ENCODE assay signal across 8 mouse cellular contexts in the genomic region with DNA sequence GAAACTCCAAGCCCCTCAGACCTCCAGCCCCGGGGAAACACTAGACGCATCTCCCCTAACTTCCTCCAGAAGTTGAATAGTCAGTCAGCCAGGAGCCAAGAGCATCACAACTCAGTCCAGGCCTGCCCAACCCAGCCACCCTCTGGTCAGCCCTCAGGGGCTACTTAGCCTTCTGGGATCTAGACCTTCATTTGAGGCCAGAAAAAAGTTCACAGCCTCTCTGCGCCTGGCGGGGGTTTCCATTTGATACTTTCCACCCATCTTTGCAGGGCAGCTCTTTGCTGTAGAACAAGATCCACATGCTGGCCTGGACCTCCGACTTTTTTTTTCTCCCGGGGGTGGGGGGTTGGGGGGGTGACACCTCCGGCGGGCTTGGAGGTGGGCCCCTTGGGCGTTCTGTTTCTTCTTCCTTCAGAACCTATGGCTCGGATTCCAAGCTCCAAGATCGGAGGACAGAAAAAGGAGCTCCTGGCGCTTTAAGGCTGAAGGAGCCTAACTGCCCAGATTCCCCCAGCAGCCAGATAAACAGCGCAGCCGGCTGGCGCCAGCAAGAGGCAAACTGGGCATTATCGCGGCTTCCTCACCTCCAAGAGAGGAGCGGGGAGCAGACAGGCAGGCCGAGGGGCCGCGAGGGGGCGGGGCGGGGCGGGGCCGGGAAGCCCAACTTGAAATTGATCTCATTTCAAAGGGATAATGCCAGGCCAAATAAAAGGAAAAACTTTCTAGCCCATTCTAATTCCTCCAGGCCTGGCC. TPM values are rescaled to one million over a fixed set of nuclear protein-coding genes. Genes with fewer than 3 reads are reported as not detected.
A peak's percentile ranks its signal among the peaks of the same experiment; 100 is the strongest.
DNase-seq lines count a peak whose midpoint lies in the region; ATAC-seq lines count a peak whose summit lies in the region.

No protein-coding gene starts in this region.

- H3K36me3 ChIP-seq in forebrain, embryonic 15.5 days, result no peaks in the 10 kb centered on the region
- peaks cover 3% of the 10 kb centered on the region for H3K36me3 ChIP-seq in hindbrain, embryonic 11.5 days (ENCODE audit: control insufficient read depth, insufficient read depth, low read length)
- peaks cover 17% of the 10 kb centered on the region for H3K36me3 ChIP-seq in limb, embryonic 15.5 days
- no peaks in the 10 kb centered on the region for H3K36me3 ChIP-seq in midbrain, embryonic 15.5 days (replicated peaks)

- WGBS in forebrain, embryonic 15.5 days, result 2% methylated on average over 25 of the region's 25 CpGs
- 3% methylated on average over 25 of the region's 25 CpGs for WGBS in hindbrain, embryonic 11.5 days
- 4% methylated on average over 25 of the region's 25 CpGs for WGBS in limb, embryonic 15.5 days
- 3% methylated on average over 25 of the region's 25 CpGs for WGBS in midbrain, embryonic 15.5 days

- DNase-seq in 3T3-L1 (ENCODE audit: low read depth, low spot score), result peak; percentile 72
- DNase-seq in adipocyte (ENCODE audit: low spot score), result peak; percentile 72
- DNase-seq in hindbrain, embryonic 11.5 days (ENCODE audit: low spot score), result peak; percentile 74
- no peak for DNase-seq in layer of hippocampus, adult 9-10 months (ENCODE audit: low spot score)
- no peak for DNase-seq in left cerebral cortex, adult 18-20 months (ENCODE audit: low spot score in 2 of 2)

- peaks cover 19% of the 10 kb centered on the region for H3K27me3 ChIP-seq in forebrain, embryonic 15.5 days
- H3K27me3 ChIP-seq in hindbrain, embryonic 11.5 days (ENCODE audit: control insufficient read depth, insufficient read depth, low read length), result no peaks in the 10 kb centered on the region
- no peaks in the 10 kb centered on the region for H3K27me3 ChIP-seq in limb, embryonic 15.5 days
- peaks cover 33% of the 10 kb centered on the region for H3K27me3 ChIP-seq in midbrain, embryonic 15.5 days (replicated peaks)

- peak overlapping the region; percentile 26 for H3K4me3 ChIP-seq in forebrain, embryonic 15.5 days
- peak overlapping the region; percentile 79; the same call in 1 of the 2 replicates for H3K4me3 ChIP-seq in hindbrain, embryonic 11.5 days (ENCODE audit: low read depth, low read length)
- peak overlapping the region; percentile 62 for H3K4me3 ChIP-seq in limb, embryonic 15.5 days
- peak overlapping the region; percentile 24 for H3K4me3 ChIP-seq in midbrain, embryonic 15.5 days

- no peaks in the 10 kb centered on the region for H3K9me3 ChIP-seq in forebrain, embryonic 15.5 days
- no peaks in the 10 kb centered on the region for H3K9me3 ChIP-seq in hindbrain, embryonic 11.5 days (ENCODE audit: control insufficient read depth, low read length)
- H3K9me3 ChIP-seq in limb, embryonic 15.5 days, result no peaks in the 10 kb centered on the region
- H3K9me3 ChIP-seq in midbrain, embryonic 15.5 days, result no peaks in the 10 kb centered on the region

- ATAC-seq in forebrain, embryonic 15.5 days (replicated peaks), result no peak
- no peak for ATAC-seq in hindbrain, embryonic 11.5 days (ENCODE audit: low FRiP score)
- no peak for ATAC-seq in limb, embryonic 15.5 days (ENCODE audit: insufficient number of reproducible peaks, low FRiP score, low TSS enrichment, low read depth)
- no peak for ATAC-seq in midbrain, embryonic 15.5 days (replicated peaks)

- H3K9ac ChIP-seq in forebrain, embryonic 15.5 days (replicated peaks), result peak overlapping the region; percentile 17; the same call in 1 of the 2 replicates
- peak overlapping the region; percentile 33 for H3K9ac ChIP-seq in hindbrain, embryonic 11.5 days (ENCODE audit: low read depth, low read length)
- 0 out of 2 replicates have a peak overlapping the region, but pooled peaks have one; percentile 24 for H3K9ac ChIP-seq in limb, embryonic 15.5 days
- no peak overlapping the region for H3K9ac ChIP-seq in midbrain, embryonic 15.5 days

- H3K27ac ChIP-seq in forebrain, embryonic 15.5 days (replicated peaks), result no peak overlapping the region
- 0 out of 2 replicates have a peak overlapping the region, but pooled peaks have one; percentile 47 for H3K27ac ChIP-seq in hindbrain, embryonic 11.5 days (ENCODE audit: low read depth, low read length)
- H3K27ac ChIP-seq in limb, embryonic 15.5 days, result peak overlapping the region; percentile 96; the same call in 1 of the 2 replicates
- no peak overlapping the region for H3K27ac ChIP-seq in midbrain, embryonic 15.5 days

- peak overlapping the region; percentile 88 for H3K4me2 ChIP-seq in forebrain, embryonic 15.5 days (replicated peaks)
- H3K4me2 ChIP-seq in hindbrain, embryonic 11.5 days (replicated peaks; ENCODE audit: low read depth, low read length), result peak overlapping the region; percentile 96
- peak overlapping the region; percentile 95 for H3K4me2 ChIP-seq in limb, embryonic 15.5 days
- H3K4me2 ChIP-seq in midbrain, embryonic 15.5 days, result peak overlapping the region; percentile 96

- peaks cover 53% of the 10 kb centered on the region for H3K4me1 ChIP-seq in forebrain, embryonic 15.5 days
- peaks cover 15% of the 10 kb centered on the region for H3K4me1 ChIP-seq in hindbrain, embryonic 11.5 days (replicated peaks; ENCODE audit: control insufficient read depth, insufficient read depth, low read length)
- peaks cover 46% of the 10 kb centered on the region for H3K4me1 ChIP-seq in limb, embryonic 15.5 days
- peaks cover 39% of the 10 kb centered on the region for H3K4me1 ChIP-seq in midbrain, embryonic 15.5 days

RNA-seq across cellular contexts. Expression of a gene that starts 5.0 kb away (rescaled TPM):
- polyA plus RNA-seq in forebrain, embryonic 15.5 days (2015; fragmentation: Nextera tagmentation; extraction: Ambion mirVana), result 2.0 and 2.4 TPM in 2 replicates
- polyA plus RNA-seq in hindbrain, embryonic 11.5 days (2014; fragmentation: Nextera tagmentation; extraction: Ambion mirVana), result 5.5 and 7.1 TPM in 2 replicates
- polyA plus RNA-seq in limb, embryonic 15.5 days (2015; fragmentation: Nextera tagmentation; extraction: Ambion mirVana), result 7.1 and 9.4 TPM in 2 replicates
- polyA plus RNA-seq in midbrain, embryonic 15.5 days (2015; fragmentation: Nextera tagmentation; extraction: Ambion mirVana), result 1.5 and 1.9 TPM in 2 replicates
- 1 to 10 TPM; 2.1 to 2.5 TPM for total RNA-seq in left cerebral cortex, adult 18-20 months (2021)

Comparison
In these comparisons a context has a peak if more than half of its experiments do, and no peak if none do; other contexts are left out.
1. DNase-seq: peak in 3T3-L1 (single experiment), adipocyte (single experiment) and hindbrain, embryonic 11.5 days (single experiment); none in layer of hippocampus, adult 9-10 months (single experiment) and left cerebral cortex, adult 18-20 months (0 of 2).
2. H3K27ac ChIP-seq: peak in hindbrain, embryonic 11.5 days (single experiment) and limb, embryonic 15.5 days (single experiment); none in forebrain, embryonic 15.5 days (single experiment) and midbrain, embryonic 15.5 days (single experiment).
3. H3K4me3 ChIP-seq: peak in every context shown above with its lines; median percentile 79 in hindbrain, embryonic 11.5 days; 62 in limb, embryonic 15.5 days; 26 in forebrain, embryonic 15.5 days; 24 in midbrain, embryonic 15.5 days.
4. Peak in every context shown above with its lines, with median percentiles within 50 percentile points of each other: H3K4me2 ChIP-seq.